Mouse (Mus musculus) ES-E14 (cell line): ENCODE results near the gene Rplp2. TPM values are rescaled to one million over a fixed set of nuclear protein-coding genes. Genes with fewer than 3 reads are reported as not detected.

ENCODE experiments used
- DNase-seq: peaks from one replicate; pipeline ENCODE4 v3.0.0-alpha.2; 2013; ENCODE audit warnings: low read depth, low spot score
- H3K27ac ChIP-seq: 2 replicates; pipeline ENCODE4 v1.5.1; 2012; ENCODE audit warnings: low read depth, mild to moderate bottlenecking, low read length, moderate library complexity, mixed read lengths; ENCODE audit not compliant: poor library complexity, insufficient read depth, severe bottlenecking
- H3K36me3 ChIP-seq: 2 replicates; pipeline ENCODE4 v1.6.1; 2012; ENCODE audit warnings: mild to moderate bottlenecking, low read length, moderate library complexity, mixed read lengths; ENCODE audit not compliant: control insufficient read depth, poor library complexity, insufficient read depth, severe bottlenecking
- H3K4me1 ChIP-seq, 2 experiments: fragments of 150-350 bp in 1 of 2; sonication (generic) in 1 of 2; 2 replicates each; pipeline ENCODE4 v1.6.1; 2012; ENCODE audit warnings: low read length in 2 of 2, mild to moderate bottlenecking in 1 of 2, mixed read lengths in 1 of 2; ENCODE audit not compliant: control insufficient read depth in 2 of 2, insufficient read depth in 2 of 2, poor library complexity in 1 of 2
- H3K4me3 ChIP-seq, 2 experiments: fragments of 150-350 bp in 1 of 2; sonication (generic) in 1 of 2; 2 replicates each; pipeline ENCODE4 v1.5.1; 2012; ENCODE audit warnings: low read length in 2 of 2, low read depth in 1 of 2, mild to moderate bottlenecking in 1 of 2, mixed read lengths in 1 of 2; ENCODE audit not compliant: insufficient read depth in 1 of 2, poor library complexity in 1 of 2, severe bottlenecking in 1 of 2
- H3K9ac ChIP-seq: 2 replicates; pipeline ENCODE4 v1.6.1; 2012; ENCODE audit warnings: low read depth, mild to moderate bottlenecking, low read length, mixed read lengths; ENCODE audit not compliant: poor library complexity, insufficient read depth, severe bottlenecking
- H3K9me3 ChIP-seq: fragments of 150-350 bp; sonication (generic); 2 replicates; pipeline ENCODE4 v1.6.1; 2012; ENCODE audit warnings: low read depth, mild to moderate bottlenecking, low read length; ENCODE audit not compliant: control insufficient read depth, insufficient read depth
- CHD2 ChIP-seq: IDR thresholded peaks from 2 replicates; pipeline ENCODE4 v1.6.1; 2014; ENCODE audit warnings: mild to moderate bottlenecking, low read depth, low read length, inconsistent platforms
- HCFC1 ChIP-seq: IDR thresholded peaks from 2 replicates; pipeline ENCODE4 v1.6.1; 2012; ENCODE audit warnings: low read length, inconsistent platforms, borderline replicate concordance; ENCODE audit not compliant: insufficient read depth
- MAFK ChIP-seq: IDR thresholded peaks from 2 replicates; pipeline ENCODE4 v1.6.1; 2014; ENCODE audit warnings: mild to moderate bottlenecking, low read depth, low read length, inconsistent platforms; ENCODE audit not compliant: insufficient read depth
- ZC3H11A ChIP-seq: IDR thresholded peaks from 2 replicates; pipeline ENCODE4 v1.6.1; 2012; ENCODE audit warnings: low read depth, mild to moderate bottlenecking, inconsistent platforms, low read length, borderline replicate concordance
- ZNF384 ChIP-seq: IDR thresholded peaks from 2 replicates; pipeline ENCODE4 v1.6.1; 2012; ENCODE audit warnings: low read depth, low read length, inconsistent platforms
- in situ Hi-C, 2 experiments: fragments of 600-800 bp; cut with MboI; formaldehyde crosslinking; loops; one replicate each; pipeline ENCODE4 v1.15.1; 2025; ENCODE audit warnings: low sequenced_read_pairs in 2 of 2, inconsistent platforms in 1 of 2; ENCODE audit not compliant: unreplicated experiment in 2 of 2
- total RNA-seq: library from RNA; depleted of rRNA; stranded (reverse); fragments of 300-350 nt; gene quantifications from 2 replicates; pipeline ENCODE4 v1.2.3, GENCODE M21; 2012

The Rplp2 gene
- total RNA-seq, 1 experiment, result 3,085 TPM

DNA sequence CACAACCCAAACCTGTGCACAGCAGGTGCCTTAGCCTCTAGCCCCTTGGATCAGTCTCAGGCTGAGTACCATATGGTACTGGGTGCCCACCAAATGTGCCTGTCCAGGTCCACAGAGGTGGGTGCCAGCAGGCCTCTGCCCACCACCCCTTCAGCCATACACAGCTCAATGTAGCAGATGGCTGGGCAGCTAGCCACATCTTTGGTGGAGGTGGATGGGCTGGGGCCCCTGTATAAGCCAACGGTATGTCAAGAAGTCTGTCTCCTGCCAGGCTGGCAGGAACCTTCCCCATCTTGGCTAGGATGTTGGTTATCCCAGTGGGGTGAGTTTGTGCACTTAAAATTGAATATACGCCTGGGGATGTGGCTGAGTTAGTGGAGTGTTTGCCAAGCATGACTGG lies 38.4 kb downstream of the Rplp2 start:
- Histone ChIP-seq H3K9me3 (no peaks in the 10 kb centered on the region), H3K36me3 (peaks cover 8% of the 10 kb centered on the region; the same call in 1 of the 2 replicates), H3K4me3 (no peak overlapping the region), H3K4me1 (peaks cover 4 to 7% of the 10 kb centered on the region in 2 experiments; a peak in 2 of 4 replicates), H3K9ac (no peak overlapping the region), H3K27ac (no peak overlapping the region)
- TF ChIP-seq CHD2, result no peak
- TF ChIP-seq HCFC1, result no peak
- no peak for TF ChIP-seq ZC3H11A
- TF ChIP-seq MAFK, result no peak
- TF ChIP-seq ZNF384, result no peak
- no peak for DNase-seq
- in situ Hi-C loops, result no loop called here

DNA sequence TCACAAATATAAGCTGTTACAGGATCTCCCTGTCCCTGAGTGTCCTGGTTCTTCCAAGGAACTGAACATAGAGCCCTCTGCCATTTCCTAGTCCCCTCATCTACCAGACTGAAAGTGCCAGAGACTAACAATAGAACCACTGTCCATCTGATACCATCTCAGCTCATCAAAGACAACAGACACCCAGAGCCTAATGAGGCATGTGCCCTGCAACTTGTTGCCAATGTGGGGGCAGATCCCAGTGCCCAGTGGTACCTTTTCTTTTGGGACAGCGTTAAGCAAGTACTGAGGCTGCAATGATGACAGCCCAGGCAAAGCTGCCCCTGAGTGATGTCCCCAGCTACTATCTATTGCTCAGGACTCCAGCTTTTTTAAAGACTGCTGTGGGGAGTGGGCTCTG lies 39.1 kb downstream of the Rplp2 start:
- Histone ChIP-seq H3K4me1 (peaks cover 1 to 6% of the 10 kb centered on the region in 2 experiments; a peak in 2 of 4 replicates), H3K36me3 (peaks cover 10% of the 10 kb centered on the region; the same call in 1 of the 2 replicates), H3K4me3 (no peak overlapping the region), H3K9ac (no peak overlapping the region), H3K27ac (no peak overlapping the region), H3K9me3 (no peaks in the 10 kb centered on the region)
- in situ Hi-C loops, result no loop called here
- TF ChIP-seq ZNF384 (no peak), HCFC1 (no peak), CHD2 (no peak), MAFK (no peak), ZC3H11A (no peak)
- no peak for DNase-seq

DNA sequence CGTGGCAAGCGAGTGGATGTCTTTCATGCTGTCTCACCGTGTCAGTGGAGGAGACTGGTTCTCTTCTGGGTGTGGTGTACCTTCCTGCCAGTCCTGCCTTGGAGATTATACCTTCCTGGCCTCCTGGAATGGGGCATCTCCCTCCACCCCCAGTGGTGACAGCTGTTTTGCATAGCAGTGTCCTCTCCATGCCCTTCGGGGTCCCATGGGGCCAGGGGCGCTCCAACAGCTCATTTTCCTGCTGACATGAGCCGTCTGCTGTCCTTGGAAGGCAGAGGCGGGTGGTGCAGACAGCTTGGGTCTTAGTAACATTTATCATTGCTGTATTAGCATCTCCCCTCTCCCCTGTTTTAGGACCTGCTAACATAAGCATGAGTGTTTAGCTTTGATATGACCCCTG lies 40.0 kb downstream of the Rplp2 start:
- H3K4me1 ChIP-seq, result peaks cover 1 to 3% of the 10 kb centered on the region in 2 experiments; a peak in 2 of 4 replicates
- DNase-seq, result no peak
- no peak overlapping the region for H3K27ac ChIP-seq
- H3K9ac ChIP-seq, result no peak overlapping the region
- no peak overlapping the region for H3K4me3 ChIP-seq
- no peak for TF ChIP-seq ZNF384
- no peak for TF ChIP-seq MAFK
- no peak for TF ChIP-seq CHD2
- no peak for TF ChIP-seq HCFC1
- TF ChIP-seq ZC3H11A, result no peak
- H3K36me3 ChIP-seq, result peaks cover 17% of the 10 kb centered on the region; the same call in 1 of the 2 replicates
- no peaks in the 10 kb centered on the region for H3K9me3 ChIP-seq
- in situ Hi-C loops, result no loop called here

DNA sequence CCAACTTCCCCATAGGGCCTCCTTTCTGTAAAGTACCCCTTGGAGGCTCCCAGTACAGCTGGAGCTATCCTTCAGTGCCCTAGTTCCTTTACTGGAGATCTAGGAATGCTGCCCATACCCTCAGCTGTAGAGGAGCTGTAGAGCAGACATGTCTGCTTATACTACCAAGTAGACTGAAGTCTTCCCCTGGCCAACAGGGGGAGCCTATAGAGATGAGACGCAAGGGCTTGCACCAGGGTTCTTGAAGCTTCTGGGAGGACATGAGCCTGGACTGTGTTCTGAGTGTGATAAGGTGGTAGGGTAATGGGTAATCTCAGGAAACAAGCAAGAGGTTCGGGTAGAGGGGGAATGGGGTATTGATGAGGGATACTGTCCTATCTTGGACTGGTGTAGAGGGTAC lies 44.0 kb downstream of the Rplp2 start:
- TF ChIP-seq ZC3H11A (no peak), ZNF384 (no peak), CHD2 (no peak), HCFC1 (no peak), MAFK (no peak)
- Histone ChIP-seq H3K9me3 (no peaks in the 10 kb centered on the region), H3K9ac (no peak overlapping the region), H3K27ac (no peak overlapping the region), H3K4me3 (no peak overlapping the region), H3K36me3 (peaks cover 25% of the 10 kb centered on the region; the same call in 1 of the 2 replicates), H3K4me1 (no peaks in the 10 kb centered on the region)
- in situ Hi-C loops, result no loop called here
- no peak for DNase-seq
